Mouse (Mus musculus) brain, embryonic 14.5 days (tissue): ENCODE measurements at regions not wholly inside any gene's neighbourhood (a gene's known extent, or its start where the extent isn't known, plus 50 kb on each side); places are given as distances from the start of the nearest gene placed in this dataset.

Source experiments
- CTCF ChIP-seq: fragments of 200-500 bp; IDR thresholded peaks from 2 replicates; pipeline ENCODE4 v1.5.1; 2012; ENCODE audit warnings: inconsistent platforms, mild to moderate bottlenecking, moderate library complexity, borderline replicate concordance; ENCODE audit not compliant: insufficient read depth, insufficient read length; ENCODE audit errors: extremely low read depth
- POLR2A ChIP-seq: fragments of 200-500 bp; IDR thresholded peaks from 2 replicates; pipeline ENCODE4 v1.6.1; 2012; ENCODE audit warnings: mild to moderate bottlenecking, inconsistent platforms, borderline replicate concordance; ENCODE audit not compliant: poor library complexity, insufficient read depth, insufficient read length, severe bottlenecking; ENCODE audit errors: extremely low read depth

DNA sequence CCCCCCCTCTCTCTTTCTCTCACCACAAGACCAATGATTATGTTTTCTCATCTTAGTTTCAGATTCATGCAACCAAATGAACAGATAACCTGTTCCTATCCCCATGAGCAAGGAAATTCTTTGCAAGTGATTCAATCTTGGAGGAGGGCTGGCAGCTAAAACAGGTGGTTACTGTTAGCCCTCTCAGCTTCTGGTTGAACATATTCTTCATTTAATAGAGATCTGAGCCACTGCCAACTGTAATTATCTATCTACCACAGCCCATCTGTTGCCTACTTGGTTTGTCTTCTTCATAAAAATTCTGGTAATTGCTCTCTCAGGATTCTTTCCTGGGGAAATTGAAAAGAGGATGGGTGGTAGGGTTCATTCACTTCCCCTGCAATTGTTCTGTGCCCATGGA, 204.4 kb upstream of the Zfp352 start:
- no peak for TF ChIP-seq CTCF
- no peak for TF ChIP-seq POLR2A
